Mouse (Mus musculus) layer of hippocampus, adult 18-20 months (tissue): ENCODE results near the gene Ppp3ca. TPM values are rescaled to one million over a fixed set of nuclear protein-coding genes. Genes with fewer than 3 reads are reported as not detected.
A peak's percentile ranks its signal among the peaks of the same experiment; 100 is the strongest.

Experiments used
- DNase-seq, 2 experiments: peaks; one replicate each; pipeline ENCODE4 v3.0.0; 2022; ENCODE audit warnings: low spot score in 2 of 2
- total RNA-seq, 2 experiments: library from RNA; stranded (reverse); gene quantifications; 2 replicates each; pipeline ENCODE4 v1.2.3; 2021

The Ppp3ca gene
- total RNA-seq, 2 experiments from 2014 or later, result 1,235 to 1,382 TPM

DNA sequence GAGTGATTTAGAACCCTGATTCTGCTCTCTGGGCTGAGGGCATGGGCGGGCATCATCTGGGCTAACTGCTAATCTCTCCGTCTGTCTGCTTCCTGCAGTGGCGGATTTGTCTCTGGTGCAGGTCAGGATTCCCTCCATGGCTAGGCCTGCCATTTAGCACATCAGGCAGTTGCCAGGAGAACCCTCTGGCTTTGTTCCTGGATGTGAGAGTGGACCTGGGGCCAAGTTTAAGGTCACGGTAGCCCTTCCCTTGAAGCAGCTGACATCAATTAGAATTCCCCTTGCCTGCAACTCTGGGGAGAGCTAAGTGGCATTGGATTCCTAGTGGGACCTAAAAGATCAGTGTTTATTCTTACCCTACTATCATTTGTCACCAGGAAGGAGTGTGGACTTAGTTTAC lies 132.7 kb downstream of the Ppp3ca start:
- DNase-seq, result no peak

DNA sequence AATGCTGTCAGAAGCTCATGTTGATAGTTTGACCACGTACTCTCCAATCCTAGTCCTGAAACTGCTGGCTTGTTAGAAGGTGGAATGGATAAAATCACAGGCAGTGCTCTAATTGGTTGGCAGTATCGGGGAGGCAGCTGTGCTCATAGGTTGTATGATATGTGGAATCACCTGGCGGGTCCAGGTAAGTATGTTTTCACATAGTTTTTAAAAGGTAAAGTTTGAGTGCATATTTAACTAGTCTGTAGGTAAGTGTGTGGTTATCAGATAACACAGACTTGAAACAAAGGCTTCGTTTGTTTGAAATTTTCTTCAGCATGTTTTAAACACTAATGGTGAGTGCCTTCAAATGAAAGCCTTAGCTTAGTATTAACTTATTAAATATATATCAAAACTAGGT lies 136.0 kb downstream of the Ppp3ca start:
- DNase-seq, result no peak

DNA sequence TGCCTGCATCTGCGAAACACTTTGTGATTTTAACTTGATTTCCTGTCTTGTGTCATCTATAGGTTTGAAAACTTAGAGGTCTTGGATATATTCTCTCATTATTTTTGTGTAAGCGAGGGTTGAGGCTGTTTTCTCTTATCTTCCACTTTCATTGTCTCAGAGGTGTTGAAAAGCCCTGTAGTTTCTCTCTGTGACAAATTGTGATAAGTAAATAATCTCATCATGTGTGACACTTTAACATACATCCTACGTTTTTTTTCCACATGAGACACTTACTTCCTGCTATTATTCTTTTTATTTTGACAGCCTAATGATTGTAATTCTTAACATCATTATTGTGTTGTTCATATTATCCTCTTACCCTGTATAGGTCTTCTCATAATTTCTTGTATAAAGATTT lies 140.3 kb downstream of the Ppp3ca start:
- no peak for DNase-seq

- DNase-seq, result no peak
These were observed 142.2 kb downstream of the Ppp3ca start for GRCm38 (mm10) chr3:136812162-136812561.

GRCm38 (mm10) chr3:136812791-136813190 lies 142.9 kb downstream of the Ppp3ca start:
- no peak for DNase-seq

GRCm38 (mm10) chr3:136813886-136814285 lies 144.0 kb downstream of the Ppp3ca start:
- DNase-seq, result no peak

DNA sequence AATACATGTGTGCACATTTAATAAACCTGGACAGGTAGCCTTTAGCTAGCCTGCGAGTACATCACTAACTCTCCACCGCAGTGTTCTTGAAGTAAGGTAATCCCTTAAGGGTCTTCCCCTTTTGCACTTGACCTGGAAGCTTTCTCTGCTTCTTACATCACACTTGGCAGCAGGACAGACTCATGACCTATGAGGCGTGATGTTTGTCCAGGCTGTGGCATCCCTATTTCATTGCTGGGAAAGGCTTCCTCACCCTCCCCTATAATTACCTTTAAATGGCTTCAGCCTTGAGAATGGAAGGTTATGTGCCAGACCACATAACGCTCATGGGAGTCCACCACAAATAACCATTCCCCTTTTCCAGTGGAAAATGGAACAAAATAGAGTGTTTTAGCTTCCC lies 145.0 kb downstream of the Ppp3ca start:
- no peak for DNase-seq

- DNase-seq, result no peak
These were observed 146.4 kb downstream of the Ppp3ca start for GRCm38 (mm10) chr3:136816319-136816718.

- DNase-seq, result no peak
These were observed 149.1 kb downstream of the Ppp3ca start for GRCm38 (mm10) chr3:136818997-136819396.

GRCm38 (mm10) chr3:136821039-136821438 lies 151.1 kb downstream of the Ppp3ca start:
- DNase-seq, result no peak

GRCm38 (mm10) chr3:136821993-136822392 lies 152.1 kb downstream of the Ppp3ca start:
- DNase-seq, result no peak

DNA sequence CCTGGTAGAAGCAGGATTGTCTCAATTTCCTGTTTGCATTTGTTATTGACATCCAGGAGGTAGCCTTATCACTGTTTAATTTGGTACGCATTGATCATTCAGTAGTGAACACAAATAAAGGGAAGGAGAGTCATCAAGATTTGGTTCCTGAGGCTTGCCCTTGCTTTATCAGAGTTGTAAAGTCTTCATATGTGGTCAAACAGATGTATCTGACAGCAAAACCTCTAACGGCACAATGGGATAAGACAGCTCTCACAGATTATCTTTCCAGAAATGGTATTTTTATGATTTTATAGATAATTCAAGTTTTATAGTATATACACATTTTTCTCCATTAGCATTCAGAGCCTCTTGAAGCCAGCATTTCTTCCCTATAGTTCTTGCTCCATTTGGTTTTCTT lies 152.5 kb downstream of the Ppp3ca start:
- DNase-seq, result no peak

- peak in 1 of 2 experiments; percentile 68 for DNase-seq
These were observed 158.5 kb downstream of the Ppp3ca start for GRCm38 (mm10) chr3:136828451-136828850.

GRCm38 (mm10) chr3:136829109-136829508 lies 159.2 kb downstream of the Ppp3ca start:
- no peak for DNase-seq

DNA sequence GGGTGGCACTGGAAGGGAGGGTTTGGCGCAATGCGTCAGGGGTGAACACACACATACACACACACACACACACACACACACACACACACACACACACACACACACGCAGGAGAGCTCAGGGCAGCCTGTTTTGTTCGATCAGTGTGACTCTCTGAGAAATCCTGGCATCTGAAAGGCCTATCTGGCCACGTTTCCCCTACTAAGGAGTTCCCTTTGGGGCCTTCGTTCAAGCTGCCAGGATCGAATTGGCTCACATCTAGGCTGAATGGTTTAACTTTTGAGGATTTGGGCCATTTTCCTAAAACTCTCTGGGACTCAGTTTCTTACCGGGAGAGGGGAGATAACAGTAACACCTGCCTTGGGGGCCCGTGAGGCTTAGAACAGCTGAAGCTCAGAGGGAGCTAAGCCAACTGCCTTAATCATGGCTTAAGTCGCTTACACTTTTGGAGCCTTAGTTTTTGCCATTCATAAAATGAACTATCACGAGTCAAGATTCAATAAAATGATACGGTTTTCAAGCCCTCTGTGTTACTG lies 160.8 kb downstream of the Ppp3ca start:
- DNase-seq, result no peak

GRCm38 (mm10) chr3:136833003-136833745 lies 163.2 kb downstream of the Ppp3ca start:
- DNase-seq, result no peak

- no peak for DNase-seq
These were observed 164.0 kb downstream of the Ppp3ca start for GRCm38 (mm10) chr3:136833893-136834292.

DNA sequence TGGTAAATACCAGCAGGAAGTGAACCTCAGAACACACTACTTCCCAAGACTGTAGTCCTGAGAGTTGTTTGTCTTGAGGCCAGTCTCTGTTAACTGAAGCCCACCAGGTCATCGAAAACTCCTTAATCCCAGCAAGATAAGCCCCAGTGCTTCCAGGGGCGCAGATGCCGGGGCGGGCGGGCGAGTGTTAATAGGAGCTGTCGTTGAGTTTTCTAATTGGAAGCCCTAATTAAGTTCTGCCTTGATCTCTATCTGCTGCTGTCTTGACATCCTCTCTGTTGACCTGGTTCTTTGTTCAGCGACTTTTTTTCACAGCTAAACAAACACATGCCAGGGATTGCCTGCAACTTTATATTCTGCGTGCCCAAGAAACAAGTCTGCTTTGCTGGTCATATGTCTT lies 165.9 kb downstream of the Ppp3ca start:
- DNase-seq, result no peak

- DNase-seq, result peak in 1 of 2 experiments; percentile 65
These were observed 166.6 kb downstream of the Ppp3ca start for GRCm38 (mm10) chr3:136836319-136837193.

DNA sequence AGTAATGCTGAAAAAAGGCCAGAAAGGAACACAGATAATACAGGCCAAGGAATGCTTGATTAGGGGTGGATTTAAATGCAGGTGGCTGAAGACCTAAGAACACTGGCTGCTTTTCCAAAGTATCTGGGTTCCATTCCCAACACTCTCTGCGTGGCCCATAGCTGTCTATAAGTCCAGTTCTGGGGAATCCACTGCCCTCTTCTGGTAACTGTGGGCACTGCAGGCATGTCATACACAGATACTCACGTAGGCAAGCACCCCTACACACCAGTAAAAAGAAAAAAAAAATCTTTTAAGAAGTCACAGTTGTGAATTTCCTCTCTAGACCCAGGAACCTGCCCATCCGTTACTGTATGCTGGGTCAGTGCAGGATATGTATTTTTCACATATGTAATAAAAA lies 167.7 kb downstream of the Ppp3ca start:
- DNase-seq, result peak in 1 of 2 experiments; percentile 67

GRCm38 (mm10) chr3:136841282-136841681 lies 171.4 kb downstream of the Ppp3ca start:
- no peak for DNase-seq

DNA sequence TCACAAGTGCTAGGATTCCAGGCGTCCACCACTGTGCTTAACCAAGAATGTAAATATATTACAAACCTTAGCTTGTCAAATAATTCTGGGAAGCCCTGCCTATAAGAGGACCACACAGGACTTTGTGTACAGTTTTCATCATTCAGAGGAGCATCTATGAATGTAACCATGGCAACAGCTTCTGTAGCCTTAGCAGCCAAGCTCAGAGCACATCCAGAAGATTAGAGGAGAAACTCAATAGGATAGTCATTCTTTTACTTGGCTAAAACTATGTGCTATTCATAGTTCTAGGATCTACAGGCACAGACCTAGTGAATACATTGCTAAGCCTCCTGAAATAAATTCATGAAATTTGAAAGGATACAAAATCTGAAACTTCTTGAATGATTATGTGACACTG lies 172.5 kb downstream of the Ppp3ca start:
- DNase-seq, result no peak
